Mouse (Mus musculus) CH12.LX (cell line): ENCODE data around the gene Celf2. TPM values are rescaled to one million over a fixed set of nuclear protein-coding genes. Genes with fewer than 3 reads are reported as not detected.

ENCODE experiments used
- DNase-seq: peaks from one replicate; pipeline ENCODE4 v3.0.0-alpha.2; 2013; ENCODE audit errors: extremely low read depth
- H3K27ac ChIP-seq: 2 replicates; pipeline ENCODE4 v1.5.1; 2012; ENCODE audit warnings: low read depth, mild to moderate bottlenecking, control low read depth, moderate library complexity; ENCODE audit not compliant: insufficient read depth
- H3K27me3 ChIP-seq: replicated peaks from 2 replicates; pipeline ENCODE3; 2012; ENCODE audit warnings: inconsistent platforms
- H3K36me3 ChIP-seq, 2 experiments: replicated peaks in 1 of 2; 2 replicates each; pipeline versions ENCODE3 to v1.6.1; 2012; ENCODE audit warnings: inconsistent platforms in 1 of 2, low read length in 1 of 2, mild to moderate bottlenecking in 1 of 2, mixed read lengths in 1 of 2, moderate library complexity in 1 of 2; ENCODE audit not compliant: control insufficient read depth in 1 of 2, insufficient read depth in 1 of 2
- H3K4me1 ChIP-seq, 2 experiments: 2 replicates each; pipeline ENCODE4 v1.6.1; 2012; ENCODE audit warnings: inconsistent platforms in 1 of 2, moderate library complexity in 1 of 2; ENCODE audit not compliant: insufficient read depth in 2 of 2, control insufficient read depth in 1 of 2
- H3K4me2 ChIP-seq: 2 replicates; pipeline ENCODE4 v1.6.1; 2012; ENCODE audit warnings: low read depth, mild to moderate bottlenecking, control low read depth; ENCODE audit not compliant: poor library complexity, insufficient read depth, severe bottlenecking
- H3K4me3 ChIP-seq, 3 experiments: fragments of 150-350 bp in 1 of 3; sonication (generic) in 1 of 3; replicated peaks in 1 of 3; 2 replicates each; pipeline versions ENCODE3 to v1.5.1; 2011 to 2012; ENCODE audit warnings: low read depth in 2 of 3, low read length in 2 of 3, mild to moderate bottlenecking in 2 of 3, moderate library complexity in 2 of 3, control low read depth in 1 of 3, improper control_type of control experiment in 1 of 3, inconsistent platforms in 1 of 3, mixed read lengths in 1 of 3; ENCODE audit not compliant: poor library complexity in 1 of 3
- H3K79me2 ChIP-seq: replicated peaks from 2 replicates; pipeline ENCODE4 v1.6.1; 2012; ENCODE audit warnings: mild to moderate bottlenecking, moderate library complexity; ENCODE audit not compliant: control insufficient read depth, poor library complexity, insufficient read depth, severe bottlenecking; ENCODE audit errors: extremely low read depth
- H3K9ac ChIP-seq: 2 replicates; pipeline ENCODE4 v1.6.1; 2012; ENCODE audit warnings: low read depth, mild to moderate bottlenecking, control low read depth, moderate library complexity; ENCODE audit not compliant: insufficient read depth
- H3K9me3 ChIP-seq: replicated peaks from 2 replicates; pipeline ENCODE3; 2012; ENCODE audit warnings: low read length, inconsistent platforms, mixed read lengths
- BHLHE40 ChIP-seq: IDR thresholded peaks from 2 replicates; pipeline ENCODE4 v1.6.1; 2011; ENCODE audit warnings: mild to moderate bottlenecking, low read depth, low read length, improper control_type of control experiment
- CTCF ChIP-seq, 2 experiments: IDR thresholded peaks in 1 of 2; conservative IDR thresholded peaks in 1 of 2; 2 replicates each; pipeline ENCODE4 v1.5.1; 2011 to 2012; ENCODE audit warnings: low read depth in 2 of 2, low read length in 2 of 2, improper control_type of control experiment in 1 of 2, inconsistent platforms in 1 of 2, mild to moderate bottlenecking in 1 of 2, moderate library complexity in 1 of 2
- E2F4 ChIP-seq: IDR thresholded peaks from 2 replicates; pipeline ENCODE4 v1.6.1; 2011; ENCODE audit warnings: low read depth, low read length, improper control_type of control experiment; ENCODE audit not compliant: insufficient replicate concordance
- ELF1 ChIP-seq: IDR thresholded peaks from 2 replicates; pipeline ENCODE4 v1.6.1; 2014; ENCODE audit warnings: low read depth, mild to moderate bottlenecking, inconsistent platforms, low read length, improper control_type of control experiment
- EP300 ChIP-seq: IDR thresholded peaks from 2 replicates; pipeline ENCODE4 v1.6.1; 2011; ENCODE audit warnings: low read length, improper control_type of control experiment
- ETS1 ChIP-seq: conservative IDR thresholded peaks from 2 replicates; pipeline ENCODE4 v1.6.1; 2012; ENCODE audit warnings: low read depth, mild to moderate bottlenecking, inconsistent platforms, low read length, improper control_type of control experiment, moderate library complexity
- GABPA ChIP-seq: IDR thresholded peaks from 2 replicates; pipeline ENCODE4 v1.6.1; 2012; ENCODE audit warnings: low read depth, low read length, improper control_type of control experiment, inconsistent platforms; ENCODE audit not compliant: insufficient replicate concordance
- IRF4 ChIP-seq: IDR thresholded peaks from 2 replicates; pipeline ENCODE4 v1.6.1; 2014; ENCODE audit warnings: low read depth, mild to moderate bottlenecking, inconsistent platforms, low read length, improper control_type of control experiment
- JUN ChIP-seq: IDR thresholded peaks from 2 replicates; pipeline ENCODE4 v1.6.1; 2011; ENCODE audit warnings: low read depth, mild to moderate bottlenecking, low read length, improper control_type of control experiment, moderate library complexity; ENCODE audit not compliant: insufficient read depth
- KAT2A ChIP-seq: IDR thresholded peaks from 2 replicates; pipeline ENCODE4 v1.6.1; 2012; ENCODE audit warnings: low read length, improper control_type of control experiment, inconsistent platforms; ENCODE audit not compliant: insufficient replicate concordance
- MAFK ChIP-seq: IDR thresholded peaks from 2 replicates; pipeline ENCODE4 v1.6.1; 2011; ENCODE audit warnings: low read length, improper control_type of control experiment; ENCODE audit not compliant: insufficient replicate concordance
- MXI1 ChIP-seq: IDR thresholded peaks from 2 replicates; pipeline ENCODE4 v1.6.1; 2011; ENCODE audit warnings: mild to moderate bottlenecking, low read depth, low read length, improper control_type of control experiment
- NELFE ChIP-seq: IDR thresholded peaks from 2 replicates; pipeline ENCODE4 v1.6.1; 2011; ENCODE audit warnings: low read depth, low read length, improper control_type of control experiment
- NRF1 ChIP-seq: IDR thresholded peaks from 2 replicates; pipeline ENCODE4 v1.6.1; 2014; ENCODE audit warnings: low read depth, mild to moderate bottlenecking, inconsistent platforms, low read length, improper control_type of control experiment, moderate library complexity
- PAX5 ChIP-seq: IDR thresholded peaks from 2 replicates; pipeline ENCODE4 v1.6.1; 2012; ENCODE audit warnings: low read length, inconsistent platforms, mixed read lengths
- POLR2A ChIP-seq: IDR thresholded peaks from 2 replicates; pipeline ENCODE4 v1.6.1; 2011; ENCODE audit warnings: low read depth, mild to moderate bottlenecking, improper control_type of control experiment, low read length
- RAD21 ChIP-seq: IDR thresholded peaks from 2 replicates; pipeline ENCODE4 v1.6.1; 2011; ENCODE audit warnings: low read depth, mild to moderate bottlenecking, low read length, improper control_type of control experiment, moderate library complexity
- RCOR1 ChIP-seq: conservative IDR thresholded peaks from 2 replicates; pipeline ENCODE4 v1.6.1; 2012; ENCODE audit warnings: low read depth, mild to moderate bottlenecking, inconsistent platforms, low read length, improper control_type of control experiment
- SIN3A ChIP-seq: IDR thresholded peaks from 2 replicates; pipeline ENCODE4 v1.6.1; 2012; ENCODE audit warnings: low read length, improper control_type of control experiment, inconsistent platforms
- SMC3 ChIP-seq: IDR thresholded peaks from 2 replicates; pipeline ENCODE4 v1.6.1; 2011; ENCODE audit warnings: low read depth, low read length, improper control_type of control experiment
- TBP ChIP-seq: conservative IDR thresholded peaks from 2 replicates; pipeline ENCODE4 v1.6.1; 2011; ENCODE audit warnings: low read depth, low read length, improper control_type of control experiment
- TCF12 ChIP-seq: IDR thresholded peaks from 2 replicates; pipeline ENCODE4 v1.6.1; 2014; ENCODE audit warnings: low read depth, mild to moderate bottlenecking, inconsistent platforms, low read length, improper control_type of control experiment
- USF1 ChIP-seq: IDR thresholded peaks from 2 replicates; pipeline ENCODE4 v1.6.1; 2014; ENCODE audit warnings: low read depth, mild to moderate bottlenecking, inconsistent platforms, low read length, improper control_type of control experiment
- USF2 ChIP-seq: conservative IDR thresholded peaks from 2 replicates; pipeline ENCODE4 v1.6.1; 2011; ENCODE audit warnings: low read depth, low read length, improper control_type of control experiment
- ZMIZ1 ChIP-seq: IDR thresholded peaks from 2 replicates; pipeline ENCODE4 v1.6.1; 2012; ENCODE audit warnings: low read depth, mild to moderate bottlenecking, inconsistent platforms, low read length, improper control_type of control experiment
- ZNF384 ChIP-seq: IDR thresholded peaks from 2 replicates; pipeline ENCODE4 v1.6.1; 2012; ENCODE audit warnings: low read depth, low read length, improper control_type of control experiment, inconsistent platforms
- dilution Hi-C: fragments of 300-500 bp; cut with MboI; formaldehyde crosslinking; loops from 2 replicates; pipeline ENCODE4 v1.14.3; 2020; ENCODE audit warnings: low sequenced_read_pairs; ENCODE audit not compliant: extremely low pct_unique_long_range_greater_than_20kb, extremely low pct_ligation_motif_present
- in situ Hi-C: fragments of 300-500 bp; cut with MboI; formaldehyde crosslinking; loops from 3 replicates; pipeline ENCODE4 v1.14.3; 2019; ENCODE audit warnings: low sequenced_read_pairs, low pct_ligation_motif_present, low pct_unique_long_range_greater_than_20kb, mixed read lengths
- polyA plus RNA-seq: library from polyadenylated mRNA; unstranded; fragments of >175 nt; gene quantifications from 2 replicates; pipeline ENCODE4 v1.2.1, GENCODE M21; 2012; ENCODE audit warnings: low read depth; ENCODE audit not compliant: insufficient read length
- total RNA-seq, 2 experiments: library from RNA; depleted of rRNA; stranded (reverse); fragments of 300-350 nt in 1 of 2; fragments of >200 nt in 1 of 2; gene quantifications; 2 replicates each; pipeline ENCODE4 v1.2.3; 2012 to 2014

Gene Celf2
- total and polyA plus RNA-seq, 3 experiments, result 51.0 to 143 (median 103) TPM

GRCm38 (mm10) chr2:6795995-6796588, 713.3 kb downstream of the Celf2 start:
- in situ Hi-C loops, result no loop called here
- Histone ChIP-seq H3K9ac (no peak overlapping the region), H3K4me3 (no peak overlapping the region), H3K79me2 (no peaks in the 10 kb centered on the region), H3K9me3 (no peaks in the 10 kb centered on the region), H3K36me3 (no peaks in the 10 kb centered on the region), H3K27me3 (no peaks in the 10 kb centered on the region), H3K4me2 (no peak overlapping the region), H3K4me1 (peaks cover 0 to 2% of the 10 kb centered on the region in 2 experiments; a peak in 1 of 4 replicates), H3K27ac (no peak overlapping the region)
- TF ChIP-seq BHLHE40 (no peak), ETS1 (no peak), TCF12 (no peak)
- no peak for DNase-seq
- dilution Hi-C loops, result no loop called here

GRCm38 (mm10) chr2:6794858-6795257, 714.5 kb downstream of the Celf2 start:
- no peak overlapping the region for H3K4me3 ChIP-seq
- dilution Hi-C loops, result no loop called here
- TF ChIP-seq ZNF384 (no peak), USF2 (no peak), ELF1 (no peak), GABPA (no peak), CTCF (conservative IDR thresholded peaks at IDR 0.05 in 1 of 2, IDR thresholded peaks at IDR 0.05 in 1 of 2; ENCODE audit: low read depth in 2 of 2, low read length in 2 of 2) (no peak), BHLHE40 (no peak), KAT2A (no peak), IRF4 (no peak), MAFK (no peak), EP300 (no peak), RCOR1 (no peak), MXI1 (no peak), POLR2A (no peak)
- TF ChIP-seq, all 38 proteins: peak for 0
- Histone ChIP-seq H3K27me3 (no peaks in the 10 kb centered on the region), H3K4me1 (peaks cover 0 to 9% of the 10 kb centered on the region in 2 experiments; a peak in 2 of 4 replicates), H3K27ac (no peak overlapping the region), H3K79me2 (no peaks in the 10 kb centered on the region), H3K4me2 (no peak overlapping the region), H3K9me3 (no peaks in the 10 kb centered on the region), H3K36me3 (no peaks in the 10 kb centered on the region), H3K9ac (no peak overlapping the region)
- in situ Hi-C loops, result no loop called here
- DNase-seq, result no peak

GRCm38 (mm10) chr2:6790876-6791275, 718.5 kb downstream of the Celf2 start:
- no peak overlapping the region for H3K4me3 ChIP-seq
- in situ Hi-C loops (no loop called here), dilution Hi-C loops (no loop called here)
- no peak overlapping the region for H3K4me2 ChIP-seq
- H3K27me3 ChIP-seq, result no peaks in the 10 kb centered on the region
- no peaks in the 10 kb centered on the region for H3K9me3 ChIP-seq
- no peak overlapping the region for H3K27ac ChIP-seq
- H3K79me2 ChIP-seq, result no peaks in the 10 kb centered on the region
- DNase-seq, result no peak
- no peak overlapping the region for H3K9ac ChIP-seq
- H3K36me3 ChIP-seq, result no peaks in the 10 kb centered on the region
- peaks cover 3 to 33% of the 10 kb centered on the region in 2 experiments; a peak in 3 of 4 replicates for H3K4me1 ChIP-seq
- TF ChIP-seq NRF1 (no peak), USF1 (no peak), EP300 (no peak), BHLHE40 (no peak), TBP (no peak), POLR2A (no peak), ETS1 (no peak), TCF12 (no peak), GABPA (no peak), SIN3A (no peak), ZMIZ1 (no peak), RAD21 (no peak), E2F4 (no peak), PAX5 (no peak), SMC3 (no peak), NELFE (no peak), CTCF (conservative IDR thresholded peaks at IDR 0.05 in 1 of 2, IDR thresholded peaks at IDR 0.05 in 1 of 2; ENCODE audit: low read depth in 2 of 2, low read length in 2 of 2) (no peak), JUN (no peak)
